Mouse (Mus musculus) stomach, embryonic 15.5 days (tissue): Measurements from ENCODE around the gene Kirrel. TPM values are rescaled to one million over a fixed set of nuclear protein-coding genes. Genes with fewer than 3 reads are reported as not detected.
A peak's percentile ranks its signal among the peaks of the same experiment; 100 is the strongest.

Experiments used
- ATAC-seq: fragments of 200-750 bp; cut with Nextera tagmentation; 2 replicates; pipeline ENCODE4 v1.8.0; 2017; ENCODE audit warnings: low read depth, moderate number of reproducible peaks, moderate TSS enrichment; ENCODE audit not compliant: insufficient read depth, low FRiP score
- H3K27ac ChIP-seq: fragments of 300-500 bp; sonication (generic); 2 replicates; pipeline ENCODE4 v1.5.1; 2015; ENCODE audit warnings: mild to moderate bottlenecking, inconsistent platforms
- H3K27me3 ChIP-seq: fragments of 300-500 bp; sonication (generic); replicated peaks from 2 replicates; pipeline ENCODE4 v1.6.1; 2015; ENCODE audit warnings: inconsistent platforms
- H3K36me3 ChIP-seq: fragments of 300-500 bp; sonication (generic); 2 replicates; pipeline ENCODE4 v1.6.1; 2015; ENCODE audit warnings: inconsistent platforms
- H3K4me1 ChIP-seq: fragments of 300-500 bp; sonication (generic); 2 replicates; pipeline ENCODE4 v1.6.1; 2015; ENCODE audit warnings: inconsistent platforms
- H3K4me2 ChIP-seq: fragments of 300-500 bp; sonication (generic); 2 replicates; pipeline ENCODE4 v1.6.1; 2015; ENCODE audit warnings: mild to moderate bottlenecking, inconsistent platforms
- H3K4me3 ChIP-seq: fragments of 300-500 bp; sonication (generic); replicated peaks from 2 replicates; pipeline ENCODE4 v1.5.1; 2015; ENCODE audit warnings: inconsistent platforms
- H3K9ac ChIP-seq: fragments of 300-500 bp; sonication (generic); 2 replicates; pipeline ENCODE4 v1.6.1; 2015; ENCODE audit warnings: inconsistent platforms
- H3K9me3 ChIP-seq: fragments of 300-500 bp; sonication (generic); 2 replicates; pipeline ENCODE4 v1.6.1; 2016; ENCODE audit warnings: inconsistent platforms
- WGBS: fragments of 180-500 bp; shearing (Covaris S2); methylation state at CpG from one replicate; pipeline ENCODE4 v1.1.7; 2015; 5-methylcytosine and 5-hydroxymethylcytosine counted together
- polyA plus RNA-seq: library from polyadenylated mRNA; unstranded; fragments of >200 nt; fragmentation: Nextera tagmentation; extraction: Ambion mirVana; gene quantifications from 2 replicates; pipeline ENCODE4 v1.2.1, GENCODE M21; 2015

The Kirrel gene
- polyA plus RNA-seq, 1 experiment from 2014 or later, result 13.9 TPM

- WGBS, result 90% methylated on average over 9 of the region's 9 CpGs
- no peak overlapping the region for H3K4me3 ChIP-seq
Observed at GRCm38 (mm10) chr3:87097205-87097604, 77.3 kb downstream of the Kirrel start.

DNA sequence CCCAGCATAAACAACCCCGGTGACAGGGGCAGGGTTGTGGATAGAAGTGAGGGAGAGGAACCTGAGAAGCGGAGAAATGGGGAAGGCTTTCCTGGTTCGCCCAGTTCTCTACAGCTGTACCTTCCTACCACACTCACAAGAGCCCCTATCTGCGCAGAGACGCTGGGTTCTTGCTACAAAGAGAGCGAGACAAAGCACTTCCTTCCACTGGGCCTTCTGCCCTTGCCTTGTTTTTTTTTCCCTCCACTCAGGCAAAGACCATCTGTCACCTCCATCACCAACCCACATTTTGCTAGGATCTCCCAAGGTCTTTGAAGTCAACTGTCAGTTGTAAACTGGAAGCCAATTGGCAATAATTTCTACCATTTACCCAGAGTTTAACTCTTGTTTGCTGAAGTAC, 80.8 kb downstream of the Kirrel start:
- no peak overlapping the region for H3K27ac ChIP-seq
- no peaks in the 10 kb centered on the region for H3K9me3 ChIP-seq
- no peak for ATAC-seq
- no peak overlapping the region for H3K9ac ChIP-seq
- no peak overlapping the region for H3K4me2 ChIP-seq
- 0 out of 2 replicates have a peak, but pooled peaks cover 3% of the 10 kb centered on the region for H3K4me1 ChIP-seq
- no peak overlapping the region for H3K4me3 ChIP-seq
- 0 out of 2 replicates have a peak, but pooled peaks cover 5% of the 10 kb centered on the region for H3K36me3 ChIP-seq
- H3K27me3 ChIP-seq, result no peaks in the 10 kb centered on the region
- 45% methylated on average over 6 of the region's 6 CpGs for WGBS

More at GRCm38 (mm10) chr3:87097205-87097604, 77.3 kb downstream of the Kirrel start:
- Histone ChIP-seq H3K9ac (no peak overlapping the region), H3K4me1 (peaks cover 6% of the 10 kb centered on the region; the same call in 1 of the 2 replicates), H3K9me3 (no peaks in the 10 kb centered on the region), H3K27me3 (no peaks in the 10 kb centered on the region), H3K4me2 (no peak overlapping the region), H3K27ac (no peak overlapping the region), H3K36me3 (0 out of 2 replicates have a peak, but pooled peaks cover 5% of the 10 kb centered on the region)
- no peak for ATAC-seq

GRCm38 (mm10) chr3:87089694-87090565, 84.6 kb downstream of the Kirrel start:
- H3K36me3 ChIP-seq, result peaks cover 12% of the 10 kb centered on the region; the same call in 1 of the 2 replicates
- H3K27me3 ChIP-seq, result no peaks in the 10 kb centered on the region
- peak; percentile 47; the same call in 1 of the 2 replicates for ATAC-seq
- no peaks in the 10 kb centered on the region for H3K9me3 ChIP-seq
- no peak overlapping the region for H3K4me2 ChIP-seq
- H3K4me3 ChIP-seq, result no peak overlapping the region
- no peak overlapping the region for H3K27ac ChIP-seq
- H3K9ac ChIP-seq, result no peak overlapping the region
- H3K4me1 ChIP-seq, result no peaks in the 10 kb centered on the region
- 74% methylated on average over 13 of the region's 13 CpGs for WGBS

DNA sequence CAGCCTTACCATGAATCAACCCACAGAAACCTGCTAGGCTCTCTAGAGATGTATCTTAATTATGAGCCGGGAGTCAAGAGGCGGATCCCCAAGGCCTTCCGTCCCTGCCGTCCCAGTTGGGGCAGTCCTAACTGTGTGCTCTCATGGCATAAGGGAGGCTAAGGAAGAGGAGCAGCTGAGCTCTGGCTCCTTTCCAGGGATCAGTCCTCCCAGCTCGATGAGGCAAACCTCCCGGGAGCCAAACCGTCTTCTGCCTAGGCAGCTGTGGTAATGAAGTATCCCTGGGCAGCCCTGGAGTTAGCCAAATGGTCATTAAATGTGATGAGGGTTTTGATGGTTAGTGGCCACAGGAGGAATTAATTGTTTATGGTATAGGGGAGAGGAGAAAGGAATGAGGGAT, 87.4 kb downstream of the Kirrel start:
- H3K4me2 ChIP-seq, result no peak overlapping the region
- WGBS, result 58% methylated on average over 7 of the region's 7 CpGs
- no peaks in the 10 kb centered on the region for H3K4me1 ChIP-seq
- H3K36me3 ChIP-seq, result peaks cover 24% of the 10 kb centered on the region
- H3K9me3 ChIP-seq, result no peaks in the 10 kb centered on the region
- no peak overlapping the region for H3K4me3 ChIP-seq
- no peak overlapping the region for H3K27ac ChIP-seq
- ATAC-seq, result no peak
- no peak overlapping the region for H3K9ac ChIP-seq
- no peaks in the 10 kb centered on the region for H3K27me3 ChIP-seq

DNA sequence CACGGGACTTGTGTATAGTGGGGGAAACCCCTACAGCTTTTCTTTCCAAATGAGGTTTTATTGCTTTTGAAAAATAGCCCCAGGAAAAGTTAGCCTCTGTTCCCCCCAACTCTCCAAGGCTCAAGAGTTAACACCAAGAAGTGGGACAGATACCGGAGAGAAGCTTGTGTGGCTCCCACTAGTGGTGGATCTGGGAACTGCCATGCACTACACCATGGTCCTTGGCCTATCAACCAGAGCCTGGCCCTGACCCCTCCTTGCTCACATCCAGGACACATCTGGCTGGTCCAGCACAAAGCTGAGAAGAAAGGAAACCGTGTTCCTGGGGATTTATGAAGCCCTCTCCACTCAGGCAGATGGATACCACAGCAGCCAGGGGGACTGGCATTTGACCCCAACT, 92.3 kb downstream of the Kirrel start:
- Histone ChIP-seq H3K4me1 (no peaks in the 10 kb centered on the region), H3K27me3 (no peaks in the 10 kb centered on the region), H3K36me3 (peaks cover 24% of the 10 kb centered on the region), H3K27ac (no peak overlapping the region), H3K4me3 (no peak overlapping the region), H3K9ac (no peak overlapping the region), H3K9me3 (no peaks in the 10 kb centered on the region), H3K4me2 (no peak overlapping the region)
- WGBS, result 70% methylated on average over 3 of the region's 3 CpGs
- no peak for ATAC-seq

- H3K9me3 ChIP-seq, result no peaks in the 10 kb centered on the region
- H3K36me3 ChIP-seq, result peaks cover 16% of the 10 kb centered on the region
- 77% methylated on average over 4 of the region's 4 CpGs for WGBS
- no peaks in the 10 kb centered on the region for H3K27me3 ChIP-seq
- no peaks in the 10 kb centered on the region for H3K4me1 ChIP-seq
- no peak overlapping the region for H3K4me3 ChIP-seq
- no peak for ATAC-seq
- H3K4me2 ChIP-seq, result no peak overlapping the region
- H3K9ac ChIP-seq, result no peak overlapping the region
- no peak overlapping the region for H3K27ac ChIP-seq
Observed at GRCm38 (mm10) chr3:87079751-87080150, 94.8 kb downstream of the Kirrel start.

GRCm38 (mm10) chr3:87079301-87079700, 95.2 kb downstream of the Kirrel start:
- no peak for ATAC-seq
- 88% methylated on average over 7 of the region's 7 CpGs for WGBS
- Histone ChIP-seq H3K9me3 (no peaks in the 10 kb centered on the region), H3K4me2 (no peak overlapping the region), H3K27ac (no peak overlapping the region), H3K4me3 (no peak overlapping the region), H3K9ac (no peak overlapping the region), H3K27me3 (no peaks in the 10 kb centered on the region), H3K36me3 (peaks cover 11% of the 10 kb centered on the region), H3K4me1 (no peaks in the 10 kb centered on the region)

DNA sequence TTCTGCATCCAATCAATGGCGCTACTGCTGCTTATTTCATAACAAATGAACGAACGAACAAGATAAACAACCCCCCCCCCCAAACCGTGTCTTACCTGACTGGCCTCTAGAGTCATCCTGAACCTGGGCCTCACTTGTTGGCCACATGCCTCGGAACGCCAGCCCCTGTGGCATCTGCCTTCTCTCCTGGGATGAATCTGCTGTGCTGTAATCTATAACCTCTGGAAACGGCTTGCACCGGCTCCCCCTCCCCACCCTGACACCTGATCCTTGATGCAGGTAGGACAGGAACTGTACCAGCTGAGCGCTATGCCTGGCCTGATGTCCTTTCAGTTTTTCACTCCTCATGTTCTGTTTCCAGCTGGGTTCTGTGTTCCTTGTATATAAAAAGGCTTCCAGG, 96.9 kb downstream of the Kirrel start:
- Histone ChIP-seq H3K4me3 (no peak overlapping the region), H3K27me3 (no peaks in the 10 kb centered on the region), H3K4me1 (no peaks in the 10 kb centered on the region), H3K9ac (no peak overlapping the region), H3K27ac (no peak overlapping the region), H3K36me3 (peaks cover 2% of the 10 kb centered on the region; the same call in 1 of the 2 replicates), H3K4me2 (no peak overlapping the region), H3K9me3 (no peaks in the 10 kb centered on the region)
- ATAC-seq, result no peak
- 66% methylated on average over 9 of the region's 9 CpGs for WGBS

- H3K4me2 ChIP-seq, result no peak overlapping the region
- 66% methylated on average over 5 of the region's 5 CpGs for WGBS
- no peak for ATAC-seq
Observed at GRCm38 (mm10) chr3:87076899-87077298, 97.6 kb downstream of the Kirrel start.

DNA sequence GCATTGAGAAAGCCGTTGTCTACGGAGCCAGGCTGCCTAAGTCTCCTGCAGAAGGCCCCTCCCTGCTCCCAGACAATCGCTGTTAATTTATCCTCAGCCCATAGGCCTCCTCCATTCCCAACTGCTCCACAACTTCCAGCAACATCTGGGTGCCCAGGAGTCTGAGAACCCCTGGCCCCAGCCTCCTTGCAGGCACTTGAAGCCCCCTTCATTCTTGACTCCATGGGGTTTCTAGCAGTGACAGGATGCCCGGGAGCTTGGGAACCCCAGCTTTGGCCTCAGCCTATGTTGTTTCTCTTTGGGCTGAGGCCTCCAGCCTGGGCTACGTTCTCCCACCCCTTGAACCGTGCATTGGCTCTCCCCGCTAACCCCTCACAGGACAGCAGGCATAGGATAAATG, 98.4 kb downstream of the Kirrel start:
- Histone ChIP-seq H3K4me3 (no peak overlapping the region), H3K9ac (no peak overlapping the region), H3K27me3 (no peaks in the 10 kb centered on the region), H3K9me3 (no peaks in the 10 kb centered on the region), H3K27ac (no peak overlapping the region), H3K36me3 (no peaks in the 10 kb centered on the region), H3K4me1 (no peaks in the 10 kb centered on the region), H3K4me2 (no peak overlapping the region)
- WGBS, result 87% methylated on average over 7 of the region's 7 CpGs
- ATAC-seq, result no peak

More at GRCm38 (mm10) chr3:87076899-87077298, 97.6 kb downstream of the Kirrel start:
- Histone ChIP-seq H3K36me3 (no peaks in the 10 kb centered on the region), H3K27me3 (no peaks in the 10 kb centered on the region), H3K4me3 (no peak overlapping the region), H3K4me1 (no peaks in the 10 kb centered on the region), H3K27ac (no peak overlapping the region), H3K9ac (no peak overlapping the region), H3K9me3 (no peaks in the 10 kb centered on the region)

- Histone ChIP-seq H3K9me3 (no peaks in the 10 kb centered on the region), H3K36me3 (no peaks in the 10 kb centered on the region), H3K4me3 (no peak overlapping the region), H3K9ac (no peak overlapping the region), H3K27me3 (no peaks in the 10 kb centered on the region), H3K4me2 (no peak overlapping the region), H3K4me1 (no peaks in the 10 kb centered on the region), H3K27ac (no peak overlapping the region)
- ATAC-seq, result peak; percentile 39; the same call in 1 of the 2 replicates
- WGBS, result 51% methylated on average over 13 of the region's 13 CpGs
Observed at GRCm38 (mm10) chr3:87072612-87073515, 101.7 kb downstream of the Kirrel start.

DNA sequence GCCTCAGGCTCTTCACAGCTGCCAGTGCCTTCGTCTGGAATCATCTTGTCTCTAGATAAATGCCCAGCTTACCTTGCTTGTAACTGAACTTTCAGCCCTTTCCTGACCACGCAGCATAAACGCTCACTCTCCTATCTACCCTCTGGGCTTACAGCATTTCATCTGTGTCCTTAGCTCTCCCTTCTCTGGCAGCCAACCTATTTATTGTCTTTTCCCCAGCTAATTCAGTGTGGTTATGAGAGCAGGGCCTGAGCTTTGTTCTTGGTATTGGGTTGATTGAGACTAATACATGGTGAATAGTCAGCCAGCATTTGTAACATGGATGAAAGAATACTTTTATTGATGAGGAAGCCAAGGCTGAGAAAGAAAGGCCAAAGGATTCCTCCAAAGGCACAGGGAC, 102.4 kb downstream of the Kirrel start:
- Histone ChIP-seq H3K9me3 (no peaks in the 10 kb centered on the region), H3K4me2 (no peak overlapping the region), H3K27ac (no peak overlapping the region), H3K36me3 (no peaks in the 10 kb centered on the region), H3K4me1 (no peaks in the 10 kb centered on the region), H3K9ac (no peak overlapping the region), H3K27me3 (no peaks in the 10 kb centered on the region), H3K4me3 (no peak overlapping the region)
- WGBS, result 69% methylated on average over 3 of the region's 3 CpGs
- no peak for ATAC-seq
